Mouse (Mus musculus): ENCODE measurements at regions not wholly inside any gene's neighbourhood (a gene's known extent, or its start where the extent isn't known, plus 50 kb on each side); places are given as distances from the start of the nearest gene placed in this dataset.

DNA sequence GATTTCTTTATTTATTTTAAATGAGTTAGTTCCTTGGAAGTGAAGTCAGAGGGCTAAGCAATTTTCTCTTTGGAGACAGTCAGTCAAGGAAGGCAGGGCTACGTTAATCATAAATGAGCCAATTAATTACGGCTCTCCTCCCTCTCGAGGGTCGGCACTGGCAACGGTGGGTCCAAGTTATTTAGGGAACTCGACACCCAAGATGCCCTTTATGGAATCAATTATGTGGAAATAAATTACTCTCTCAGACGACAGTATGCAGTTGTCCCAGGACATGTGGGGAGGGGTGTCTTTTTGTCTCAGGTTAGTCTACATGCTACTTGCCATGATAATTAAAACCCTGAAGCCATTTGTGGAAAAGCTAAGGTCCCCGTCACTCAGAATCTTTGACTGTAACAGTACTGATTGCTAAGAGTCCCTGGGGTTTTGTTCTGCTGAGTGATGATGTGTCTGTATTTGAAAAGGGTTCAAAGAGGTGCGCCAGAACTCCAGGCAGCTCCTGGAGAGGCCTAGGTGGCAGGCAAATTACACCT lies 211.3 kb downstream of the Stk31 start:
- TF ChIP-seq MAFK (IDR thresholded peaks at IDR 0.05; ENCODE audit: insufficient read depth, low read depth, low read length) (no peak), ZNF384 (IDR thresholded peaks at IDR 0.05; ENCODE audit: low read depth, low read length) (no peak), CHD2 (IDR thresholded peaks at IDR 0.05; ENCODE audit: low read depth, low read length) (no peak)
